Mouse (Mus musculus): ENCODE measurements at regions not wholly inside any gene's neighbourhood (a gene's known extent, or its start where the extent isn't known, plus 50 kb on each side); places are given as distances from the start of the nearest gene placed in this dataset.

DNA sequence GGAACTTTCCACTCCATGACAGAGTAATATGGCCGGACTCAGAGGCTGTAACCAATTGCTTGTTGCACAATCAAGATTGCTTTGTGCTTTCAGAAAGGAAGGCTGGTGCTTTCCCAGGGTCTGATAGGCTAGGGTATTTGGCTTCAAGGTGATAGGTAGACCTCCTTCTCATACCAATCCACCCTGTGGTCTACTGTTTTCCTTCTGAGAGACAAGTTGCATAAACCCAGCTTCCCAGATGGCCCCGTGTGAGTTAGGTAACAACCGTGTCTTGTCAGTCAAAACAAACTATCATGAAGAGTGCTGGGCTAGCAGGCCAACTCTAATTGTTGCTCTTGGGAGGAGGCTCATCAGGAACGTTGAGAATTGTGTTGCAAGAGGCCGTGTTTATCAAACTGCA lies 337.2 kb downstream of the Gadd45g start:
- TF ChIP-seq CTCF (IDR thresholded peaks at IDR 0.05; ENCODE audit: low read depth, low read length): no peak
- TF ChIP-seq EP300 (IDR thresholded peaks at IDR 0.05; ENCODE audit: insufficient read depth, low read depth, low read length): no peak

Data from ES-Bruce4 (cell line).